Mouse (Mus musculus) kidney, postnatal 10 days (tissue): ENCODE data around the gene Acot11.
"Not testable (repeated sequence)": the region's sequence is repeated elsewhere in the genome, so short reads cannot be mapped to it uniquely, and the experiment has no call there.

Source experiments
- DNase-seq: peaks from one replicate; pipeline ENCODE4 v3.0.0; 2021; ENCODE audit warnings: mixed read lengths

Gene Acot11

GRCm38 (mm10) chr4:106775767-106776166 is 29.0 kb downstream of the Acot11 start:
- not testable (repeated sequence) for DNase-seq

- DNase-seq = no peak
These were observed 32.2 kb downstream of the Acot11 start for GRCm38 (mm10) chr4:106772558-106772957.

- DNase-seq = no peak
These were observed 35.5 kb downstream of the Acot11 start for GRCm38 (mm10) chr4:106769306-106769705.

GRCm38 (mm10) chr4:106764166-106764565 is 40.6 kb downstream of the Acot11 start:
- no peak for DNase-seq

- DNase-seq = no peak
These were observed 53.1 kb downstream of the Acot11 start for GRCm38 (mm10) chr4:106751726-106752125.

- DNase-seq = peak; percentile 76
These were observed 55.1 kb downstream of the Acot11 start for GRCm38 (mm10) chr4:106749699-106750098.

GRCm38 (mm10) chr4:106747001-106747580 is 57.7 kb downstream of the Acot11 start:
- no peak for DNase-seq

- no peak for DNase-seq
These were observed 58.9 kb downstream of the Acot11 start for GRCm38 (mm10) chr4:106745862-106746261.

GRCm38 (mm10) chr4:106737904-106738303 is 66.9 kb downstream of the Acot11 start:
- no peak for DNase-seq

- DNase-seq = not testable (repeated sequence)
These were observed 67.9 kb downstream of the Acot11 start for GRCm38 (mm10) chr4:106736884-106737283.

- DNase-seq = peak; percentile 61
These were observed 71.2 kb downstream of the Acot11 start, which contains the start of gene Fam151a for GRCm38 (mm10) chr4:106733636-106734035. Gene Fam151a, plus strand, starts transcription at chr4:106733889.

- peak; percentile 66 for DNase-seq
These were observed 74.0 kb downstream of the Acot11 start, which contains the start of gene Mroh7 for GRCm38 (mm10) chr4:106730814-106731213. Gene Mroh7, minus strand, starts transcription at chr4:106730925.

- DNase-seq = no peak
These were observed 84.2 kb downstream of the Acot11 start for GRCm38 (mm10) chr4:106720631-106721030.

- DNase-seq = no peak
These were observed 91.2 kb downstream of the Acot11 start for GRCm38 (mm10) chr4:106713622-106714021.

- peak; percentile 91 for DNase-seq
These were observed 96.4 kb downstream of the Acot11 start for GRCm38 (mm10) chr4:106708408-106708807.

GRCm38 (mm10) chr4:106707957-106708356 is 96.8 kb downstream of the Acot11 start:
- DNase-seq = no peak

- no peak for DNase-seq
These were observed 99.6 kb downstream of the Acot11 start for GRCm38 (mm10) chr4:106705096-106705665.

- DNase-seq = peak; percentile 46
These were observed 100.4 kb downstream of the Acot11 start for GRCm38 (mm10) chr4:106704416-106704815.

- no peak for DNase-seq
These were observed 100.8 kb downstream of the Acot11 start for GRCm38 (mm10) chr4:106703956-106704355.

- DNase-seq = no peak
These were observed 104.0 kb downstream of the Acot11 start for GRCm38 (mm10) chr4:106700798-106701197.

GRCm38 (mm10) chr4:106699989-106700388 is 104.8 kb downstream of the Acot11 start:
- peak; percentile 65 for DNase-seq
